Mouse (Mus musculus) heart, postnatal 4 days (tissue): ENCODE data around the gene Spop. TPM values are rescaled to one million over a fixed set of nuclear protein-coding genes. Genes with fewer than 3 reads are reported as not detected.
"Not testable (repeated sequence)": the region's sequence is repeated elsewhere in the genome, so short reads cannot be mapped to it uniquely, and the experiment has no call there.

Experiments used
- DNase-seq: peaks from one replicate; pipeline ENCODE4 v3.0.0; 2021
- total RNA-seq, 2 experiments: library from RNA; stranded (reverse); gene quantifications; 2 replicates each; pipeline ENCODE4 v1.2.3; 2021

Gene Spop
- total RNA-seq, 2 experiments from 2014 or later = 111 to 133 TPM

DNA sequence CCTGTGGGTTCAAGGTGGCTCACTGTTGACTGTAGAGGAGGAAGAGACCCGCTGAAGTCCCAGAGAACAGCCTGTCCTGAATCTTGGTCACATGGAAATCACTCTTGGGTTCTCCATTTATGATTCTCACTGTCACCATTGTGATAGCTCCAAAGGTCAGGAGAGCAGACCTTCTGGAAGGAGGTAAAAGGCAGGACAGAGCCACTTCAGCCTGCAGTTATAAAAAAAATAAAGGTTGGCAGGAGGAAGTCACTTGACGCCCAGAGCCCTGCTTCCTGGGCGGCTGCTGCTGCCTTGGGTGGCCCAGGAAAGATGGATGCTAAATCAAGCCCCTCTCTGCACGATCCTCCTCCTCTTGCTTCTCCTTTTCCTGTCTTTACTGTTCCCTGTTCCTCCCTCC, 86.5 kb downstream of the Spop start:
- DNase-seq = no peak

DNA sequence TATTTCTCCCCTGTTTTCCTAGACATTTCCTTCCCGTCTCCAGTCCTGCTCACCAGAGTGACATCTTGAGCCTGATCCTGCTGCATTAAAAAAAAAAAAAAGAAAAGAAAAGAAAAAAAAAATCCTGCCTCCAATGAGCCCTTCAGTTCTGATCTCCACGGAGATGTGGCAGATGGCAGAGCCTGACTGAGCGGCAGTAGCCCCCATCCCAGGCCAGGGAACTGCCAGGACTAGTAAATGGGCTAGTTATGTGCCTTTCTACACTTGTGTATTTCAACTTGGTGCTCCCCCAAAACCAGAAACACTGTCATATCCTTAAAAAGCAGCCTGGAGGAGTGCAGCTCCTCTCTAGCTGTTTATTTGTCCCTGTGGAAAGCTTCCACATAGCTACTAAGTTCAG, 87.0 kb downstream of the Spop start:
- no peak for DNase-seq

DNA sequence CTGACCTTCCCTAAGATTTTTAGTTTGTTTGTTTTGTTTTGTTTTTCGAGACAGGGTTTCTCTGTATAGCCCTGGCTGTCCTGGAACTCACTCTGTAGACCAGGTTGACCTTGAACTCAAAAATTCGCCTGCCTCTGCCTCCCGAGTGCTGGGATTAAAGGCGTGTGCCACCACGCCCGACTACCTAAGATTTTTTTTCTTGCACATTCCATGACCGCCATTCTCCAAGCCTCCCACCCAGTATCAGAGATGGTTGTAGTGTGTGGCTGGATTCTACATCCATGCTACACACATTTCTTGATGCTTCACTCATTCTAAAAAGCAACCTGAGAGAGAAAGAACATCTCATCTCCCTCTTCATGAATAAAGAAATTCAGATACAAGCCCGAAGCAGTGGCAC, 87.9 kb downstream of the Spop start:
- not testable (repeated sequence) for DNase-seq

DNA sequence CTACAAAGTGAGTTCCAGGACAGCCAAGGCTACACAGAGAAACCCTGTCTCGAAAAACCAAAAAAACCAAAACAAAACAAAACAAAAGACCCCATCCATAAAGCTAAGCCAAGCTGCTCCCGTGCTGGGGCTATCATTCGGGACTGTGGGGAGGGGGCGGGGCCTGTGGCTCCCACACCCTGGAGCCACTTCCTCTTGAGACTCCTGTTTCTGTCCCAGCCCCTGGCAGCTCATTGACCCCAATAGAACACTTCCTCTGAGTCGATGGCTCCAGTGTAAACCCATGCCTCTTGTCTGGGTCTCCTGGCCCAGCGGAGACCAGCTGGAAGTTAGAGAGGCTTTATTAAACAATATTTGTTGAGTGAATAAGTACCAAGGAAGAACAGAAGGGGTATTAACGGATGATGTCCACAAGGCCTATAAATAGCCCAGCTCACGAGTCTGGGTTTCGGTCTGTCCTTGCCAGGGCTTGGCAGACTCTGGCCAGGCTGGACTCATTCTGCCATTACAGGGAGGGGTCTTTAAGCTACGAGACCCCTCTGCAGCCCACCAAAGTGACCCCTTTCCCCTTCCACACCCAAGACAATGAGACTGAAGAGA, 89.8 kb downstream of the Spop start:
- DNase-seq = peak; percentile 38

DNA sequence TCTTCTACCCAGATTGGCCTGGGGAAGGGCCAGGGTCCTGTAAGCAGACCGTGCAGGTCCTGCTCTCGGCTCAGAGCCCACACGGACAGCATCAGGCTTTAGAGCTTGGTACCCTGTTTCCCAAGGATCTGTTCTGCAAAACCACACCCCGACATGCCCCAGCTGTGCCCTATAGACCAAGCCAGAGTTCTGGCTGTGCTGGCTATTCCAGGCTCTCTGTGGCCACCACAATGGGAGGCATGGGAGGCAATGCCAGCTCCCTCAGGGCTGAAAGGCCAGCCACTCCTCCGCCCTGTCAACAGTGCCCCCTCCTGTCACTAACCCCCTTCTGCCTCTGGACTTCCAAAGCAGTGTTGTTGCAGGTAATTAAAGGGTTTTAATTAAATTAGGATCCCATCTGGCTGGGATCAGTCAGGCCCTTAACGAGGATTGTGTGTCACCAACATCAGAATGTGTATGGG, 90.4 kb downstream of the Spop start:
- DNase-seq = peak; percentile 34

DNA sequence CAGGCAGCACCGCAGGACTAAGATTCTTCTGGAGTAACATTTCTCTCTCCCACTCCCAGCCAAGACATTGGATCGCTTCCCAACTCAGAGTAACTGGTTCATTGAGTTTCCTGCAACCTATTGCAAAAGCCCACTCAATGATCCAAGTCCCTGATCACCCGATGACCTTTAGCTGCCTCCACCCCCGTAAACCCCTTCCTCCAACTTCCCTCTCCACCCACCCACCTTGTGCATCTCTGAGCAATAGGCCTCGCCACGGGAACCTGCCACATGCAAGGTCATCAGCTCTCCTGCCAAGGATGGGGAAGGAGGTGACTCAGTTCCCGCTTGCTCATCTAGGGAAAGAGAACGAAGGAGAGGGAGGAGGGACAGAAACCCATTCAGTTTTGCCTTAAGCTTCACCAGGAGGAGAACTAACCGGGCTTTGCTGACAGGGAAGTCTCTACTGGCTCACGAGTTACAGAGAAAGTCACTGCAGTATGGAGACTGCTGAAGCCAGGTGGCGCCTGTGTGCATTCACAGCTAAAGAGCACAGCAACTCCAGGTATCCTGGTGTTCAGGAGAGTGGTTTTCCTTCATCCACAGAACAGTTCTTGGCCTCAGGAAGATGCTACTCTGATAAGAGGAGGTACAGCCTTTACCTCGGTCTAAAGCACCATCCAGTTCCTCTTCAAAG, 93.3 kb downstream of the Spop start:
- DNase-seq = no peak

DNA sequence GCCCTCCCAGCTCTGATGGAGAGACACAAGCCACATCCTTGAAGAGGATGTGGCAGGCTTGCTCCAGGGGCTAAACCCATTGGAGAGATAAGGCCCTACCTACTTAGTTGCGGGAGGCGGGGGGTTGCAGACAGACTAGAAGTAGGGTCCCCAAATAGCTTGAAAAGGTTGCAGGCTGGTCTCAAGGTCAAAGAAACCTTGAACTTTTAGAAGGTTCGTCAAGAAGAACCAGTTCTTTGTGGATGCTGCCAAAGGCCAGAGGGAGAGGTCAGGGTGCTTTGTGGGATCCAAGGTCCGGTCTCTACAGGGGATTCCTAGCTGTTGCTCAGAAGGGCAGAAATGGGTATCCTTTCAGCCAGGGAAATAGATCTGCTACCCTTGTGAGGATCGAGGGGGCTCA, 93.9 kb downstream of the Spop start:
- DNase-seq = no peak

DNA sequence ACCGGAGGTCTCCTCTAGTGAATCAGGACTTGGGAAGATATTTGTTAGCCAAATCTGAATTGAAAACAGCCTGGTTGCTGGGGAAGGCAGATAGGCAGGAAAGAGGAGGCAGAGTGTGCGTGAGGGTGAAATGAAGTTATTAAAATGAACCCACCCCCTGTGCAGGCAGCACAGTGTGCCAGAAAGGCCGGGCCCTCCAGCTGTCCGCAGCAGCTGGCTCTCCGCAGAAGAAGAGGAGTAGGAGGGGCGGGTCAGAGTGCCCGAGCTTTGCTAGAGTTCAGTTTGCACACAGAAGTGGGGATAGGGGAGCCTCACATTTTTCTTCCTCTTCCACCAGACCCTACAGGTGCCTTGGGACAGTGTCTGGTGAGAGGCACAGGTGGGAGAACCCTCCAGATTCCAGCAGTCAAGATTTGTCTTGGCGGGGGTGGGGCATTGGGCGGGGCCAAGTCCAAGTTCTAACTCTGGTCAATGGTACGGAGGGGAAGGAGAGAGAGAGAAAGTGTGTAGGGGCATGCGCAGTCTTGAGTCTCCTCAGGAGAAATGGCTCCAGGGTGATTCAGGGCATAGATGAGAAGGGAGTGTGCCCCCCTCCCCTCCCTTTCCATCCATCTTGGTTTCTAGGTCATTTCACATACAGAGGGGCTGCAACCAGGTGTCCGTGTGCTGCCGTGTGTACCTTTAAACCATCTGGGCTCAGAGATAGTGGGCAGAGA, 94.5 kb downstream of the Spop start:
- no peak for DNase-seq

DNA sequence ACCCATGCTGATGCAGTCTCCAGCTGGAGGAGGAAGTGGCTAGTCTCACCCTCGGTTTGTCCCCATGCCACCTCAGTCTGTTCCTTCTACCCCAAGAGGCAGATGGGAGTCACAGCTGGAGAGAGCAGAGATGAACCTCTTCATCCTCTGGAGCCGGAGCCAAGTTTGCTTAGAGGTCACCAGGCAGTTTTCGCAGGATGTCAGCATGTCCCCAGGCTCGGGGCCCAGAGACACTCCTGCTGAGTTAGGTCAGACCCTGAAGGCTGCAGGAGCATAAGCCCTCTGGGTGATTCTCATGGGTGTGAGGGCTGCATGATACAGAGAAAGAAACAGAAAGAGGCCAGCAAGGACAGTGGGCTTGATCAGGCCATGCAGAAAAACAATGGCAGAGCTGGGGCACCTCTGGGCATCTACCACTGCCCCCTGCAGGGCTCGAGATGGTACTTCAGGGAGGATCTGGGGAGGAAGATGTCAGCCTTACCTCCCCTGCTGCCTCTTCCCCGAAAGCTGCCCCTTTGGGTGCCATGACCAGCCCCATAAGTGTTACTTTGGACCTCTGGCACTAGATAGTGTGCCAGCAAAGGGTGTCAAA, 95.3 kb downstream of the Spop start:
- no peak for DNase-seq

DNA sequence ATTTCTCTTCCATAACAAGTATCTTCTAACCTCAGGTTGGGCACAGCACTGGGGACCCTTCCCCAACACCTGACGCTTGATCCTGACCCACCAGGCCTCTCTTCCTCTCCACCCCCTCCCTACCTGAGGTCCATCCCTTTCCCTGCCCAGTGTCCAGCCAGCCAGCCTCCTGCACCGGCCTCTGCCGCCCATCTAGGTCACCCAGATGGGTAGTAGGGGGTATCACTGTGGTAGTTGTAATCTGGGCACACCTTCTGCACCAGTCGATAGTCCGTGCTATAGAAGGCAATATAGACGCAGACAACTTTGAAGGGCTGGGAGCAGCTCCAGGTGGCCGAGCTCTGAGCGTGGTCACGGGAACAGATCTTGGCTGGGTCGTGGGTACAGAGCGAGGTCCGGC, 96.8 kb downstream of the Spop start:
- DNase-seq = no peak

DNA sequence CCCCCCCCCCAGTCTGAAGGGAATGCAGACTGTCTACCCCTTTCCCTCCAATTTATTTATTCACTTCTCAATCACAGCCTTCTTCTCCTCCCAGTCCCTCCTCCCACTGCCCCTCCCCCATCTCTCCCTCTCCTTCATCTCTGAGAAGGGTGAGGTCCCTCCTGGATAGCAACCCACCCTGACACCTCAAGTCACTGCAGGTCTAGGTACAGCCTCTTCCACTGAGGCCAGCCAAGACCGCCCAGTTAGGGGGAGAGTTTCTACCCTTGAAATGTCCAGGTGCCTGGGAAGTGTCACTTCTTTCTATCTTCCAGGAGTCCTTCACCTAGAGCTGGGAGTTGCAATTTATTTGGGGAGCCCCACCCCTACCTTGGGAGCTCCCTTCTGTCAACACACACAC, 98.0 kb downstream of the Spop start:
- DNase-seq = no peak

DNA sequence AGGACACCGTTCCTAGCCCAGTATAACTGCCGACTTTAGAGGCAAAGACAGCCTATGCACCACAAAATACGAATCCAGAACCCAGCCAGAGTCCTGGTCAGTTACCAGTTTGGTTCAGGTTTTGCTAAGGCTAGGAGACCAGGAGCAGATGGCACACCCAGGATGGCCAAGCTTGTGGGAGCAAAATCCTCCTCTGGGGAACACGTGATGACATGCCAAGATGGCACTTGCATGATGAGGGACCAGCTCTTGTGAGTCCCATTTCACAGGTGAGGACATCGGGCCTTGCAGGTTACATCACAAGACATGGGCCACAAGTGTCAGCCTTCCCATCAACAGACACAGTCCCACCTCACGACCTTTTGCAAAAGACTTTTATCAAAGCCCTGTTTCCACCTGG, 98.5 kb downstream of the Spop start:
- no peak for DNase-seq

DNA sequence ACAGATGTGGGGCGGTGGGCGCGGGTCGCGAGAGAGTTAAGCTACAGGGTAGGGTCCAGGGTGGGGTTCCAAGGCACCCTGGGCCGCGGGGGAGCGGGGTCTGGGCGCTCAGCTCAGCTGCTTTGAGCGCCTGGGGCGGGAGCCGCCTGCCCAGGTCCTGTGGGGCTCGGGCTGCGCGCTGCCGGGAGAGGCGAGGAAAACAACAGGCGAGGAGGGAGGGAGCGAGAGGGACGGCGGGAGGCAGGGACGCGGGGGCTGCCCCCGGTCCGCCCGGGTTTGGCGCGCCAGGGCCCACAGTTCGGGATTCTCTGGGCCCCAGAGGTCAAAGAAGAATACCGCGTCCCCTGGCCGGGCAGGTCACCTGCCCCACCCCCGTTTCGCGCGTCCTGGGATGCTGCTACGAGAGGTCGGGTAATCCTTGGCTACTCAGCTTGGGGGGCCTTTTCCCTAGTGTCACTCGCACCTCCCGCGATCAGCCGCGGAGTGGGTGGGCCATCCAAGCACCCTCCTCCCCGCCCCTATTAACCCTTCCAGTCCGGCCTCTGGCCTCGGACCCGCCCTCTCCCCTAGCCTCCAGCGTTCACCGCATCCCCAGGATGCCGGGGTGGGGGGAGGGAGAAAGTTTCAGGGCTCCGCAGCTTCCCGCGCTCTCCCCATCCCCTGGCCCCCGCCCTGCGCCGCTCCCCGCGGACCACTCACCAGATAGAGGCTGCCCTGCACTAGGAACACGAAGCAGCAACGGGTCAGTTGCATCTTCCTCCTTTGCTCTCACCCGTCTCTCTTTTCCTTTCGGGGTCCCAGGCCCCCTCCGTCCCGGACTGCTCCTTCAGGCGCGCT, 99.8 kb downstream of the Spop start:
- DNase-seq = peak; percentile 33

DNA sequence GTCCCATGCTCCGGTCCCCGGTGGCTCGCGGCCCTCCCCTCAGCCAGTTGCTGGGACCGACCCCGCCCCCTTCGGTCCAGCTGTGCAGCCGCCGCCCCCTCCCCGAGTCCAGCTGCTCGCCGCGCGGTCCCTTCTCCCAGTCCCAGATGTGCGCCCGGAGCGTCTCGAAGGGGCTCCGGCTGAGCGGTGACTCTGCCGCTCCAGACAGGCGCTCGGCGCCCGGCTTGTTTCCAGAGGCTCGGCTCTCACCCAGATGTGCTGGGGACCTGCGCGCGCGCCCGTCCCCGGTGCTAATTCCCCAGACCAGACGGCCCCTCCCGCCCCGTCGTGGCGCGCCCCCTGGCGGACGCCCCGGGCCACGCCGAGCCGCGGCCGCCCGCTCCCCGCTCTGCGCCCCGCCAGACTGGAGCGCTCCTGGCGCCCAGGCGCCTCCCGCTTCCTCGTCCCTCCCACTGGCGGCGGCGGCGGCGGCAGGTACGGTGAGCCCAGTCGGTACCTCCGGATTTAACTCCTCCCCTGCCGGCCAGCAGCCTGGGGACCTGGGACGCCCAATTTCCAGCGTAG, 100.5 kb downstream of the Spop start, which contains the start of gene Nxph3:
TSS of gene Nxph3 (minus strand) at position 273 of the 564 bp plus-strand sequence.
- peak; percentile 81 for DNase-seq

DNA sequence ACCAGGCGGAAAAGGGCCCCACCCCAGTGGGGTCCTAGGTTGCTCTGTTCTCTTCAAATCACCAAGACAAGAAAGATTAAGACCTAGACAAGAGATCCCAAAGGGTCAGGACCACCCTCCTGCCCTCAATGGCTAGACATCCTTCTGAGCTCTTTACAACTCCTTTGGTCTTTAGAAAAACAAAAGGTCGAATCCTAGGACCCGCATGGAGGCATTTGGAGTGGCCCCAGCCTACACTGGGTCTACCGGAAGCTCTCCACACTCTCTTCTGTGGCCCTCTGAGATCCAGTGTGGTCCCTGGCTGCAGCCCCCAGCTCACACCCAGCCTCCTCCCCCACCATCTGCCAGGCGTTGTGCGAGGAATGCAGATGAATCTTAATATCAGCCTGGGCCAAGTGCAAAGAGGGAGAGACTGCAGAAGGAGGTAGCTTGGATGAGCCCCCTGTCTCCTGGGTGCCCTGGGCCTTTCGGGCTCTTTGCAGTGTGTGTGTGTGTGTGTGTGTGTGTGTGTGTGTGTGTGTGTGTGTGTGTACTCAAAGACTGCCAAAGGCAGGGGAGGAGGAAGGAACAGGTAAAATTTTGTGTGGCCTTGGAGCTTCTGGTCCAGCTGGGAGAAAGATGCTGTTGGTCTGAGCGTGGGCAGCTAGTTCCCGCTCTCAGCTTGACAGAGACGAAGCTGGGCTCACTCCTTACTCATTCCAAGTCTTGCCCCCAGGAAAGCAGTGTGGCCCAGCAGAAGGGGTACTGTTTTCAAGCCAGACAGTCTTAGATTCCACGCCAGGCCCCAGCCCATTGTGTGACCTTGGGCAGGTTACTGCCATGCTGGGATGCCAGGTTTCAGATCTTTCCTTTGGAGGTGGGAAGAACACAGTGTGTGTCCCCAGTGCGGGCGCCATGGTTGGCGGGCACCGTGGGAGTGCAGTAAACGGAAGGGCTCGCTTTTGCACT, 101.8 kb downstream of the Spop start:
- DNase-seq = no peak

DNA sequence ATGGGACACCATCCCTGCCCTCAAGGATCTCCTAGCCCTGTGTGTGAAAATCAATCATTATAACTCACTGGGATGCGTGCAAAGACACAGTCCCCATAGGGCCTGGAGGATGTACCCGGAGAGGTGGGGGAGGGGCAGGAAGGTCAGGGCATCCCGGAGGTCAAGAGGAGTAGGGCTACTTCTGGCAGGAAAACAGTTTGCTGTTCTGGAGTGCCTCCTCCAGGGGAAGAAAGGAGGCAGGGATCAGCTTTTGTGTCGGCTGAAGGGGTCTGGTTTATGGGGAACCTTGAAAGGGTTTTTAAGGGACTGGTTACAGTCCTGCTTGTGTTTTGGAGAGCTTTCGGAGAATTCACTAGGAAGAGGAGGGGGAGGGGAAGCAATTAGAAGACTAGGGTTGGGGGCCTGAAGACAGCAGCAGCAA, 102.6 kb downstream of the Spop start:
- DNase-seq = no peak

DNA sequence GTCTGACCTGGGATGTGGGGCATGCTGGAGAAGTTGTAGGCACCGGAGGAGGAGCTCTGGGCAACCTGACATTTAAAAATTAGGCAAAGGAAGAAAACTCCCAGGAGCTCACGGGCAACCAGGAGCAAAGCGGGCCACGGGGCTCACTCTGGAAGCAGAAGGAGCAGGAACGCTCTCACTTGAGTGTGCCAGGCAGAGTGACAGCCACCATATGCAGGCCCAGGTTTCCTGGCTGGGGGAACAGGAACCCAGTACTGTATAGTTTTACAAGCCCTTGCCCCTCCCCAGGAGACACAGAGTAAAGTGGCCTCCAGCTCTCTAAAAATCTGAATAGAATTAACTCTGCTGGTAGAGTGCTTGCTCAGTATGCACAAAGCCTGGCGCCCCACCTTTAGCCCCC, 103.3 kb downstream of the Spop start:
- no peak for DNase-seq

DNA sequence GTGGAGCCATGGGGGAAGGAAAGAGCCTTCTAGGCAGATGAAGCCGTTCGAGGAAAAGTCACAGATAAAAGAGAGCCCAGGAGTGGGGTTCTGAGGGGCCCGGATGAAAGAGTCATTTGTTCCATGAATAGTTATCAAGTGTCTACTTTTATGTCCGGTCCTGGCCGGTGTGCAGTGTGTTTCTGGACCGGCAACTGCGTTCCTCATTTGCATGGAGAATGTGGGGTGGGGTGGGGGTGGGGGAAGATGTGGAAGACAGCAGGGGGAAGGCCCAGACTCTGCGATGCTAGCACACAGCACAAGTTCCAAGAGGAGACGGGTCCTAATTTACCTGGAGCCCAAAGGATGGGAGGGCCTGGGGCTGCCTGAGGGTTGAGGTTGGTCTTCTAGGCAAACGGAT, 105.4 kb downstream of the Spop start:
- no peak for DNase-seq

DNA sequence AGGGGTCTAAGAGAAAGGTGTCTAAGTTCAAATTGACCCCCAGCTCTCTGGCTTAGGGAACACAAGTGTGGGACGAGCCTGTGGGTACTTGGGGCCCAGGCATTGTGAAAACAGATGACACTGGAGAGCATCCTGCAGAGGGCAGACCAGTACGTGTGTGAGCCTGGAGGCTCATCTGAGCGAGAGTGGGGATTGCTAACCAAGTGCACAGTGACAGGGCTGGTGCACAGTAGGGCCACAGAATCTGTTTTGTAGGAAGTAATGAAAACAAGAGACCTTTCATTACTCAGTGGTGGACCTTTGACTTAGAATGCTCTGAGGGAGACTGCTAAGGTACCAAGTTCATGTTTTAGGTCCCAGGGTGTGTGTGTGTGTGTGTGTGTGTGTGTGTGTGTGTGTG, 106.1 kb downstream of the Spop start:
- DNase-seq = no peak

DNA sequence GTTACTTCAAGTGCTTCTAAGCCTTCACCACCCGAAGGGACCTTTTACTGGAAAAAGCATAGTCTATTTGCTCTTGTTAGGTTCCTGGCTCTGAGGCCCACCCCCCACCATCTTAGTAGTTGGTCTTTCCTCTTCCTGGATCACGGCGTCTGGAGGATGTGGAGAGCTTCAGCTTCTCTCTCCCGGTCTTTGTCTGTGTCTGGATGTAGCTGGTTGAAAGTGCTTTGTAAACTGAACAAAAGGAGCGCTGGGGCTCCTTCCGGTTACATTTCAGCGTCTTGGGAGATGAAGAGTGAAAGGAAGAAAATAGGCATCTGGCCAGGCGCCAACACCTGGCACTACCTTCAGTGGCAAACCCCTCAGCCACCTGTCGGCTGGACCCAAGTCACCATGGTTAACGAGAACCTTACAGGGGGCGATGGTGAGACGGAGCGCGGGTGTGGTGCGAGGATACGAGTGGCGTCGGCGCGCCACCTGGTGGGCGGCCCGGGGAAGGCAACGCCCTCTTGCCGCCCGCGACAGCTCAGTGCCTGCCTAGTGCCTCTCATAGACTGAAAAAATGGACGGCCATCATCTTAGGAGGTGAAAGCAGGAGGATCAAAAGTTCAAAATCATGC, 106.7 kb downstream of the Spop start:
- peak; percentile 93 for DNase-seq
